Mouse (Mus musculus) midbrain, embryonic 12.5 days (tissue): ENCODE results near the gene Nat8l. TPM values are rescaled to one million over a fixed set of nuclear protein-coding genes. Genes with fewer than 3 reads are reported as not detected.

Source experiments
- ATAC-seq: fragments of 200-750 bp; cut with Nextera tagmentation; 2 replicates; pipeline ENCODE4 v1.8.0; 2017; ENCODE audit warnings: low read depth, moderate TSS enrichment, moderate library complexity; ENCODE audit not compliant: low FRiP score
- H3K27ac ChIP-seq: fragments of 300-500 bp; sonication (generic); replicated peaks from 2 replicates; pipeline ENCODE4 v1.5.1; 2016; ENCODE audit warnings: mild to moderate bottlenecking
- H3K27me3 ChIP-seq: fragments of 300-500 bp; sonication (generic); 2 replicates; pipeline ENCODE4 v1.6.1; 2016; ENCODE audit warnings: mild to moderate bottlenecking
- H3K36me3 ChIP-seq: fragments of 300-500 bp; sonication (generic); 2 replicates; pipeline ENCODE4 v1.6.1; 2016
- H3K4me1 ChIP-seq: fragments of 300-500 bp; sonication (generic); 2 replicates; pipeline ENCODE4 v1.6.1; 2016
- H3K4me2 ChIP-seq: fragments of 300-500 bp; sonication (generic); replicated peaks from 2 replicates; pipeline ENCODE4 v1.6.1; 2016; ENCODE audit warnings: mild to moderate bottlenecking, moderate library complexity
- H3K4me3 ChIP-seq: fragments of 300-500 bp; sonication (generic); 2 replicates; pipeline ENCODE4 v1.5.1; 2016; ENCODE audit warnings: mild to moderate bottlenecking
- H3K9ac ChIP-seq: fragments of 300-500 bp; sonication (generic); replicated peaks from 2 replicates; pipeline ENCODE4 v1.6.1; 2016; ENCODE audit warnings: mild to moderate bottlenecking, moderate library complexity
- H3K9me3 ChIP-seq: fragments of 300-500 bp; sonication (generic); 2 replicates; pipeline ENCODE4 v1.6.1; 2016; ENCODE audit warnings: mild to moderate bottlenecking
- WGBS: fragments of 180-500 bp; shearing (Covaris S2); methylation state at CpG from one replicate; pipeline ENCODE4 v1.1.7; 2016; 5-methylcytosine and 5-hydroxymethylcytosine counted together
- polyA plus RNA-seq: library from polyadenylated mRNA; unstranded; fragments of >200 nt; fragmentation: Nextera tagmentation; extraction: Ambion mirVana; gene quantifications from 2 replicates; pipeline ENCODE4 v1.2.1, GENCODE M21; 2016

Nat8l gene
- polyA plus RNA-seq, 1 experiment from 2014 or later: 3.0 TPM

DNA sequence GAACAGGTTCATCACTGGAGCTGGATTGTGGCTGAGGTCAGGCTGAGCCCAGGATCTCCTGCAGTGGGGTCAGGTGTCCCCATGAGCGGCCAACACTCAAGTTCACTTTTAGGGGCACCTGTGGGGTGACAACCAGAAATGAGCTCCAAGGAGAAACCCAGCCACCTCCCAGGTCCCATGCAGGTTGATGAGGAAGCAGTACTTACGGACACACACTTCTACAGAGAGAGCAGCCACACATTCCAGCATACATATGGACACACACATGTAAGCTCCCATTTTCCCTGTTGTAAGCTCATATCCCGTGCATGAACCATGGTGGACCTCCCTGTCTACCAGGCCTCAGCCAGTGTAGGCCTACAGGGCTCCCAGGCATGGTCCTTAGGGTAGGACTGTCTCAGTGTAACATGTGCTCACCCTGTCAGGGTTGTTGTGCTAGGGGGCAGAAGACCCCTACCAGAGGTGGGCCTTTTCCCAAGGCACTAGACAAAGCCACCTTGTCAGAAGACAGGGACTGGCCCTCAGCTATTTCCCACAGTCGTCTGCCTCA is 11.7 kb downstream of the Nat8l start:
- Histone ChIP-seq H3K27ac (no peak overlapping the region), H3K4me3 (no peak overlapping the region), H3K27me3 (no peaks in the 10 kb centered on the region), H3K36me3 (no peaks in the 10 kb centered on the region), H3K4me2 (no peak overlapping the region), H3K9me3 (no peaks in the 10 kb centered on the region), H3K4me1 (no peaks in the 10 kb centered on the region), H3K9ac (no peak overlapping the region)
- ATAC-seq: no peak
- 87% methylated on average over 4 of the region's 4 CpGs for WGBS

DNA sequence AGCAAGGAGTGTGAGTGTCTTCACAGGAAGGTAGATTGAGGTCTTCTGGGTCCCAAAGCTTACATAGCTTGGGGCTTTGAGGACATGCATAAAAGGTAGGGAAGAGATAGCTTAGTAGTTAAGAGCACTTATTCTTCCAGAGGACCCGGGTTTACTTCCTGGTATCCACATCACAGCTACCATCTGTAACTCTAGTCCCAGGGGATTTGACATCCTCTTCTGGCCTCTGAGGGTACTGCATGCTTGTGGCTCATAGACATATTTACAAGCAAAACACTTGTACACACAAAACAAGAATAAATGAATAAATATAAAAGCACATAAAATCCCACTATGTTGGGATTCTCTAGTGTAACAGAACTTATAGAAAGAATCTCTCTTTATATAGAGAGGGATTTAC is 18.9 kb downstream of the Nat8l start:
- Histone ChIP-seq H3K4me2 (no peak overlapping the region), H3K4me1 (no peaks in the 10 kb centered on the region), H3K9me3 (no peaks in the 10 kb centered on the region), H3K9ac (no peak overlapping the region), H3K27me3 (no peaks in the 10 kb centered on the region), H3K4me3 (no peak overlapping the region), H3K36me3 (no peaks in the 10 kb centered on the region), H3K27ac (no peak overlapping the region)
- no peak for ATAC-seq
- WGBS: 73% methylated on average over 1 of the region's 1 CpGs

DNA sequence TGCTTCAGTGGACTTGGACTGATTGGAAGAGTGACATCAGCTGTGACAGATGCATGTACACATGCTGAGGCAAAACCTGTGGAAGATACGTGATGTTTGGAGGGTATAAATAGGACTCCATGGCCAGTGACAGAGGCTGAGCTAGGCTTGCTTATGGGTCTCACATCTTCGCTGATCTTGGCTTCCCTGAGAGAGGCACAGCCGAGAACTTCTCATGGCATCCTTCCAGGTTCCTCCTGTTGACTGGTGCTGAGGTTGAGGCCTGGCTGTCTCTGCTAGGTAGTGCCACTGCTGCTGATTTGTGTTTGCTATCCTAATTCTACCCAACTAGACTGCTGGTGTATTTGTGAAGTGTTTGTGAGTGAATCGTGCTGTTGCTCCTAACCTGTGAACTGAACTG is 23.2 kb downstream of the Nat8l start:
- no peak overlapping the region for H3K27ac ChIP-seq
- ATAC-seq: no peak
- WGBS: 85% methylated on average over 4 of the region's 4 CpGs
- no peaks in the 10 kb centered on the region for H3K27me3 ChIP-seq
- no peak overlapping the region for H3K9ac ChIP-seq
- no peaks in the 10 kb centered on the region for H3K36me3 ChIP-seq
- no peaks in the 10 kb centered on the region for H3K4me1 ChIP-seq
- H3K9me3 ChIP-seq: no peaks in the 10 kb centered on the region
- no peak overlapping the region for H3K4me2 ChIP-seq
- H3K4me3 ChIP-seq: no peak overlapping the region

DNA sequence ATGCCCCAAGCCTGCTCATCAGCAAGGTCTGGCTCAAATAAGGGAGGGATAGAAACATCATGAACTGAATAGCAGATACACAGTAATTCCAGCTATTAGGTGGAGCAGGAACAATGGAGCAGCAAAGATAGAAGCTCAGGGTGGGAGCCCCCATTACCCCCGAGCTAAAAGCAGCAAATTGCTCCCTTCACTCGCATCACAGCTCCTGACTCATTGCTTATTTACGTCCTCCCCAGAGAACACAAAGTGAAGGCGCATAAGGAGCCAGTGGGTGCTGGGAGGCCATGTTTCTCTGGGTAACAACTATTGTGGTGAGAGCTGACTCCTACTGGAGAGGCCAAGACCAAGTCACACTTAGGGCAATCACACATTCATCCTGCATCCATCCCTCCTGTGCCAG is 34.3 kb downstream of the Nat8l start:
- Histone ChIP-seq H3K36me3 (no peaks in the 10 kb centered on the region), H3K4me1 (peaks cover 2% of the 10 kb centered on the region; the same call in 1 of the 2 replicates), H3K4me2 (no peak overlapping the region), H3K4me3 (no peak overlapping the region), H3K27me3 (no peaks in the 10 kb centered on the region), H3K27ac (no peak overlapping the region), H3K9ac (no peak overlapping the region), H3K9me3 (no peaks in the 10 kb centered on the region)
- ATAC-seq: no peak
- WGBS: 79% methylated on average over 4 of the region's 4 CpGs

DNA sequence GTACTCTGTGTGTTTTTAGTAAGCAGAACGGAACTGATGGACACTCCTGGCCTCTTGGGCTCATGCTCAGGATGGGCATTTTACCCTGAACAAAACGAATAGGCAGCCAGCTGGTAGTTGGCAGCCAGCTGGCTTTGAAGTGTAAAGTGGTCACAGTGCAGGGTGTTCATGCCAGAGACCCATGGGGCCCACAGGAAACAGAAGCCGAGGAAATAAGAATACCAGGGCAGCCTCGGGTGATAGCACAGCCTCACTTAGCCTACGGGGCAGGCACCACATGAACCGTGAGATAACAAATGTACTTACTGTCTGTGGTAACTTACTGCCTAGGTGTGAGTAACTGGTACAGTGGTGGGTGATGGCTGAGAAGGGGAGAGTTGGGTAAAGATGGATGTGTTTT is 35.2 kb downstream of the Nat8l start:
- Histone ChIP-seq H3K9ac (no peak overlapping the region), H3K4me2 (no peak overlapping the region), H3K4me3 (no peak overlapping the region), H3K9me3 (no peaks in the 10 kb centered on the region), H3K27ac (no peak overlapping the region), H3K4me1 (peaks cover 2% of the 10 kb centered on the region; the same call in 1 of the 2 replicates), H3K27me3 (no peaks in the 10 kb centered on the region), H3K36me3 (no peaks in the 10 kb centered on the region)
- ATAC-seq: no peak
- 83% methylated on average over 6 of the region's 6 CpGs for WGBS

DNA sequence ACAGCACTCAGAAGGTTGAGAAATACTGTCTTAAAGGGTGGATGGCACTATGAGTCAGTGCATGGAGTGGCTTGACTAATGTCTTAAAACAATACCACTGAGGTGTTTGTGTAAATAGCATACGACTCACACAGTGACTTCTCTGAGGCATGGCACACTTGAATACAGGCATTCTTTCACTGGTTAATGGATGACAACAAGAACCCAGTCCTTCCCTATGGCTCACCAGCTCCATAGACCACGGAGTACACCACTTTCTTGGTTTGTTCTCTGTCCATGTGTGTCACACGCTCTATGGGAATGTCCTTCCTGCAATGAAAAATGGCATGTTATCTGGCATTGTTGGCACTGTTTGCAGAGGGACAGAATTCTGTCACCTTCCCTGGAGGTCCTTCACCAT is 36.7 kb downstream of the Nat8l start:
- H3K27ac ChIP-seq: no peak overlapping the region
- no peak overlapping the region for H3K4me3 ChIP-seq
- no peak overlapping the region for H3K9ac ChIP-seq
- peaks cover 2% of the 10 kb centered on the region; the same call in 1 of the 2 replicates for H3K4me1 ChIP-seq
- no peaks in the 10 kb centered on the region for H3K9me3 ChIP-seq
- ATAC-seq: no peak
- H3K4me2 ChIP-seq: no peak overlapping the region
- H3K27me3 ChIP-seq: no peaks in the 10 kb centered on the region
- 76% methylated on average over 3 of the region's 3 CpGs for WGBS
- H3K36me3 ChIP-seq: no peaks in the 10 kb centered on the region

Other genes starting within 250 kb of the Nat8l start
- gene Letm1, start 213.2 kb upstream of the Nat8l start, polyA plus RNA-seq: 49.0 and 54.2 TPM in 2 replicates
- gene Nsd2, start 175.3 kb upstream of the Nat8l start, polyA plus RNA-seq: 115 and 128 TPM in 2 replicates
- gene Nelfa, start 59.6 kb upstream of the Nat8l start, polyA plus RNA-seq: 62.7 and 63.3 TPM in 2 replicates
- 396 and 400 TPM in 2 replicates for gene Gm1673, start 12.6 kb upstream of the Nat8l start, polyA plus RNA-seq
- gene Poln, start 173.5 kb downstream of the Nat8l start, polyA plus RNA-seq: 0.51 and 1.3 TPM in 2 replicates
- gene Haus3, start 173.5 kb downstream of the Nat8l start, polyA plus RNA-seq: 37.0 and 41.8 TPM in 2 replicates
- 26.4 and 31.8 TPM in 2 replicates for gene Mxd4, start 191.7 kb downstream of the Nat8l start, polyA plus RNA-seq